Mouse (Mus musculus) embryonic facial prominence, embryonic 10.5 days (tissue): ENCODE measurements at regions not wholly inside any gene's neighbourhood (a gene's known extent, or its start where the extent isn't known, plus 50 kb on each side); places are given as distances from the start of the nearest gene placed in this dataset.

ENCODE experiments used
- DNase-seq: peaks from one replicate; pipeline ENCODE4 v3.0.0-alpha.2; 2017; ENCODE audit warnings: low spot score
- H3K27ac ChIP-seq: fragments of 300-500 bp; sonication (generic); replicated peaks from 2 replicates; pipeline ENCODE4 v1.5.1; 2016; ENCODE audit warnings: mild to moderate bottlenecking
- H3K27me3 ChIP-seq: fragments of 300-500 bp; sonication (generic); replicated peaks from 2 replicates; pipeline ENCODE4 v1.6.1; 2016; ENCODE audit warnings: low read depth, mild to moderate bottlenecking; ENCODE audit not compliant: poor library complexity, severe bottlenecking
- H3K36me3 ChIP-seq: fragments of 300-500 bp; sonication (generic); replicated peaks from 2 replicates; pipeline ENCODE4 v1.6.1; 2016; ENCODE audit warnings: mild to moderate bottlenecking, moderate library complexity
- H3K4me1 ChIP-seq: fragments of 300-500 bp; sonication (generic); 2 replicates; pipeline ENCODE4 v1.6.1; 2016
- H3K4me3 ChIP-seq: fragments of 300-500 bp; sonication (generic); 2 replicates; pipeline ENCODE4 v1.5.1; 2016; ENCODE audit warnings: mild to moderate bottlenecking, moderate library complexity
- H3K9me3 ChIP-seq: fragments of 300-500 bp; sonication (generic); 2 replicates; pipeline ENCODE4 v1.6.1; 2016; ENCODE audit warnings: mild to moderate bottlenecking
- WGBS: fragments of 180-500 bp; shearing (Covaris S2); methylation state at CpG from one replicate; pipeline ENCODE4 v1.1.7; 2016; 5-methylcytosine and 5-hydroxymethylcytosine counted together

DNA sequence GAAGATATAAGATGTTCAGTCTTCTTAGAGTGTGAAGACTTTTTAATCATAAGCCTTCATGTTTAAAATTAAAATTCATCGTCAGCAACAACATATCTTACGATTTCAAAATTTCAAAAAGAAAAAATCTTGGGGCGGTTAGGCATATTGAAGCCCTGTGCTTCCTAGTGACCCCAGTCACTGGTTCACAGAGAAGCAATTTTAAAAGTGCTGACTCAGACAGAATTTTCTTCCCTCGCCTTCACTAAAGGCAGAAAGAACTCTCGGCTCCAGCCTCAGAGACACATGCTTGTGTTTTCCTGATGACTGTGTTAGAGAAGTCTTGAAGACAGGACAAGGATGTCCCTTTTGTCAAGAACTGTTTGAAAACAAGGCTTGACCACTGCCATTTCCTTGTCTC is 157.2 kb upstream of the Gm765 start:
- Histone ChIP-seq H3K4me3 (no peak overlapping the region), H3K27me3 (no peaks in the 10 kb centered on the region), H3K4me1 (no peaks in the 10 kb centered on the region), H3K9me3 (no peaks in the 10 kb centered on the region), H3K36me3 (no peaks in the 10 kb centered on the region), H3K27ac (no peak overlapping the region)
- WGBS = 64% methylated on average over 5 of the region's 5 CpGs
- no peak for DNase-seq

DNA sequence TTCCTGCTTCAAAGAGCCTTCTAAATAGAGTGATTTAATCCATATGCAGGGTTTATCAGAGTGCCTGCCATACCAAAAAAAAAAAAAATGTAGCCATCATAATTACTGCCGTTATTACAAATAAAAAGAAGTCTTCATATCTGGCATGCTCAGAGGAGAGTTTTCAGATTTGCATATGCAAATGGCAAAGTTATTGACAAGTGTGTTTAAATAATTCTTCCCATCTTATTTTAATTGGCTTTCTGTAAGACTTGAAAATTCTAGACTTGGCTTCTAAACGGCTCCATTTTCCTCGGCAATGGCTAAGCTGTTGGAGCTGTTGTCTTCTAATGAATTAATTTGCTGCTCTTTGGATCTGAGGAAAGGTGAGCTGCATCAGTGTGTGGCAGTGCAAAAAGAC is 144.1 kb upstream of the Gm765 start:
- 72% methylated on average over 3 of the region's 3 CpGs for WGBS
- H3K4me3 ChIP-seq = no peak overlapping the region
- peaks cover 4% of the 10 kb centered on the region; the same call in 1 of the 2 replicates for H3K4me1 ChIP-seq
- H3K27me3 ChIP-seq = no peaks in the 10 kb centered on the region
- no peak for DNase-seq
- no peaks in the 10 kb centered on the region for H3K36me3 ChIP-seq
- H3K9me3 ChIP-seq = no peaks in the 10 kb centered on the region
- no peak overlapping the region for H3K27ac ChIP-seq

DNA sequence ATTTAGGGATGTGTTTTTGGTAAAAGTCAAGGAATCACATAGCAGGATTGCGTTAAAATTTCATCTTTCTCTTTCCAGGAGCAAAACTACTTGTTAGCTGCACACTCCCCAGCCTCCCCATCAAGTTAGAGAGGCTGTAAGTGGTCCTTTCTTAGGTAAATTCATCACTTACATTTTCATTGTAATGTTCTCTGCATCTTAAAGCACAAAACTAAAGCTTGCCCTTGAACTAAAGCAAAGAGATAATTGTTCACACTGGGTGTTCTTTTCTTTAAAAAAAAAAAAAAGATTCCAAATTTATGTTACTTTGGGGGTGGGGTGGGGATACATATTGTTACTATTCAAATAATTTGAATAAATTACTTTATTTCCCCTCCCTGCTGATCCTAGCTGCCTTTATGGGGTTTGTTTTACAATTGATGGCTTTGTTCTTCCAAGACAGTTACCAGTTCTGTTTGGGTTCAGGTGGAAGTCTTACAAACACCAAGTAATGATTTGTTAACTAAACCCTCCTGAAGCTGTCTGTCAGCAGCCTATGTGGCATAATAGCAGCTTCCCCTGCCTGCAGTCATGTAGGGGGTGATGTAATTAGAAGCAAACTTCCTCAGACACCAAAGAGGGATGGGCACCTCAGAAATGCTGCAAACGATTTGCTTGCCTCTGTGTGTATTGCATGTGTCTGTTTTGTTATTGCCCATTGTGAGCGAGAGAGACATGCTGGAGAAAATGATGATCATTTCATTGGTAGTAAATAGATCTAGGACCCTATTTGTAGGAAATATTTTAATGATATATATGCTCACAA is 141.0 kb upstream of the Gm765 start:
- no peaks in the 10 kb centered on the region for H3K9me3 ChIP-seq
- WGBS = 39% methylated on average over 3 of the region's 3 CpGs
- H3K27ac ChIP-seq = no peak overlapping the region
- no peak for DNase-seq
- H3K27me3 ChIP-seq = no peaks in the 10 kb centered on the region
- no peak overlapping the region for H3K4me3 ChIP-seq
- H3K4me1 ChIP-seq = peaks cover 4% of the 10 kb centered on the region; the same call in 1 of the 2 replicates
- H3K36me3 ChIP-seq = no peaks in the 10 kb centered on the region

DNA sequence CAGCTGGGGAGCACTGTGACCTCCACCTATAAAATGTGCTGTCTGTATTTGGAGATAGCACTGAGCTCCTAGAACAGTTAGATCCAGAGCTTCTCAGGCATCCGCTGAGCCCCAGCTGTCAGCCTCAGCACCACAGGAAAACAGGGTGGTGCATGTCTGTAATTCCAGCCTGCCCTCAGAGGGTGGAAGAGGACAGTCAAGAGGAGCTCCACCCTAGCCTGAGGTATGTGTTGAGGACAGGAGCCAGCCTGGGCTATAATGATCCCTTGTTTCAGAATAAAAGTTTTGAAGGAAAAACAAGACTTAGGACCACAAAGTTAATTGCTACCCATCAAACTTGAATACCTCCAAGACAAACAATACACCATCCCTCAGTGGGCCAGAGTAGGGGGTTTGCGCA is 139.8 kb upstream of the Gm765 start:
- Histone ChIP-seq H3K27ac (no peak overlapping the region), H3K27me3 (no peaks in the 10 kb centered on the region), H3K36me3 (no peaks in the 10 kb centered on the region), H3K4me1 (peaks cover 4% of the 10 kb centered on the region; the same call in 1 of the 2 replicates), H3K9me3 (no peaks in the 10 kb centered on the region), H3K4me3 (no peak overlapping the region)
- 83% methylated on average over 2 of the region's 2 CpGs for WGBS
- DNase-seq = no peak

GRCm38 (mm10) chr6:98467563-98467962 is 125.0 kb upstream of the Gm765 start:
- H3K27ac ChIP-seq = no peak overlapping the region
- no peak for DNase-seq
- H3K36me3 ChIP-seq = no peaks in the 10 kb centered on the region
- H3K4me1 ChIP-seq = no peaks in the 10 kb centered on the region
- no peaks in the 10 kb centered on the region for H3K27me3 ChIP-seq
- no peak overlapping the region for H3K4me3 ChIP-seq
- no peaks in the 10 kb centered on the region for H3K9me3 ChIP-seq

DNA sequence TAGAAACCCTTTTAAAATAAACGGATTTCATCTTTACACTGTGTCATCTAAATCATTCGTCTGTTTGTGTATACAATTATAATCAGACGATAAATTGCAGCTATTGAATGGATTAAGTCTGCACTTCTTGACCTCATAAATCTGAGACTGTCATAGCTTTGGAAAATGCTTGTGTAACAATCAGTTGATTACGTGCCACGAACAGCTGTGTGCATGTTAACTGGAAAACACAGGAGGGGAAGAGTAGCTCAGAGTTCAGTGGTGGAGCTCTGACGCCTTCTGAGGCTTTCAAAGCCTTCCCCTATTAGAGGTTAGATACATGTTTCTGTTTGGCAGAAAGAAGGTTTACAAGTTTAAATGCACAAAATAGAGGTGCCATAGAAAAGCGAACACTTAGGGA is 109.7 kb upstream of the Gm765 start:
- H3K27ac ChIP-seq = no peak overlapping the region
- no peaks in the 10 kb centered on the region for H3K9me3 ChIP-seq
- no peaks in the 10 kb centered on the region for H3K27me3 ChIP-seq
- 77% methylated on average over 7 of the region's 7 CpGs for WGBS
- peaks cover 4% of the 10 kb centered on the region; the same call in 1 of the 2 replicates for H3K4me1 ChIP-seq
- no peak overlapping the region for H3K4me3 ChIP-seq
- H3K36me3 ChIP-seq = no peaks in the 10 kb centered on the region
- no peak for DNase-seq

DNA sequence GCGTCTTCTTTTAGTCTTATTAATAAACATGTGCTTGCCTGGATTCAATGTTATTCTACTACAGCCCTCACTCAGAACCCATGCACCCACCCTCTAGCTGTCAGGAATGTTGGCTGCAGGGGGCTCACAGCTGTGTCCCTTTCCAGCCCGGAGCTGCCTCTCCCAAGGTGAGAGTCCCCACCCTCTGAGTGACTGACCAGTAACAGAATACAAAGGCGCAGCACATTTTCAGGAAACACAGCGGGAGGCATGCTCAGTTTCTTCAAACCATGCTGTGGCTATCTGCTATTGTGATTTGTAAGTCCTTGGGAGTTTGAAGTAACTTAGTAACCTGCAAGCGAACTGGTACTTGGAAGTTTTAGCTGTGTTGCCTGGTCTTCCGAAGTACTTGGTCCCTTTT is 93.1 kb upstream of the Gm765 start:
- no peak overlapping the region for H3K4me3 ChIP-seq
- no peaks in the 10 kb centered on the region for H3K36me3 ChIP-seq
- H3K9me3 ChIP-seq = no peaks in the 10 kb centered on the region
- no peaks in the 10 kb centered on the region for H3K27me3 ChIP-seq
- peak; percentile 10 for DNase-seq
- WGBS = 22% methylated on average over 6 of the region's 6 CpGs
- no peak overlapping the region for H3K27ac ChIP-seq
- H3K4me1 ChIP-seq = peaks cover 6% of the 10 kb centered on the region; the same call in 1 of the 2 replicates

GRCm38 (mm10) chr6:98433286-98433685 is 90.7 kb upstream of the Gm765 start:
- no peaks in the 10 kb centered on the region for H3K36me3 ChIP-seq
- no peak for DNase-seq
- H3K4me3 ChIP-seq = no peak overlapping the region
- no peaks in the 10 kb centered on the region for H3K9me3 ChIP-seq
- WGBS = 53% methylated on average over 6 of the region's 6 CpGs
- peaks cover 6% of the 10 kb centered on the region; the same call in 1 of the 2 replicates for H3K4me1 ChIP-seq
- H3K27me3 ChIP-seq = no peaks in the 10 kb centered on the region
- no peak overlapping the region for H3K27ac ChIP-seq

DNA sequence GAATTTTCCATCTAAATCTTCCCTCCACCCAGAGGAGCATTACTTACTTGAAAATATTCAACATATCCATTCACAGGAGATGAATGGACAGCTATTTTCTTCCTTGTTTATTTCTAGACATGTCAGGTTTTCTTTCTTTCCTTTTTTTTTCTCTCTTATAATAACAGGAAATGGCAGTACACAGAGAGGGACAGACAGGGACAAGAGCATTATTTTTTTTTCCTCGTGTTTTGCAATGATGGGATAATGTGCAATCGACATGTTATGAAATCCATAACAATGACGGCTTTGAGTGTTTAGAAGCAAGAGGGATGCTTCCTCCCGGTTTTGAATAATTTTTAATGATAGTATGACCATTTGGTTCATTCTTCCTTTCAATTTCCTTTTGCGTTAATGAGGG is 86.6 kb upstream of the Gm765 start:
- WGBS = 78% methylated on average over 5 of the region's 5 CpGs
- H3K27me3 ChIP-seq = no peaks in the 10 kb centered on the region
- H3K4me3 ChIP-seq = no peak overlapping the region
- H3K4me1 ChIP-seq = no peaks in the 10 kb centered on the region
- no peak for DNase-seq
- no peaks in the 10 kb centered on the region for H3K36me3 ChIP-seq
- no peaks in the 10 kb centered on the region for H3K9me3 ChIP-seq
- H3K27ac ChIP-seq = no peak overlapping the region

- no peak overlapping the region for H3K4me3 ChIP-seq
- H3K27me3 ChIP-seq = no peaks in the 10 kb centered on the region
- H3K4me1 ChIP-seq = no peaks in the 10 kb centered on the region
- H3K27ac ChIP-seq = no peak overlapping the region
- WGBS = 92% methylated on average over 1 of the region's 1 CpGs
- no peaks in the 10 kb centered on the region for H3K9me3 ChIP-seq
- no peaks in the 10 kb centered on the region for H3K36me3 ChIP-seq
- no peak for DNase-seq
These were observed 60.1 kb upstream of the Gm765 start for GRCm38 (mm10) chr6:98402605-98403004.

GRCm38 (mm10) chr6:98394589-98394988 is 52.0 kb upstream of the Gm765 start:
- Histone ChIP-seq H3K27me3 (no peaks in the 10 kb centered on the region), H3K4me1 (no peaks in the 10 kb centered on the region), H3K36me3 (no peaks in the 10 kb centered on the region), H3K4me3 (no peak overlapping the region), H3K9me3 (no peaks in the 10 kb centered on the region), H3K27ac (no peak overlapping the region)
- WGBS = 32% methylated on average over 5 of the region's 5 CpGs
- DNase-seq = no peak
